Mouse (Mus musculus) layer of hippocampus, postnatal 25 days (tissue): ENCODE data around the gene Kif3b. TPM values are rescaled to one million over a fixed set of nuclear protein-coding genes. Genes with fewer than 3 reads are reported as not detected.
"Not testable (repeated sequence)": the region's sequence is repeated elsewhere in the genome, so short reads cannot be mapped to it uniquely, and the experiment has no call there.

Experiments
- DNase-seq, 2 experiments: peaks; one replicate each; pipeline ENCODE4 v3.0.0; 2022; ENCODE audit warnings: mixed read lengths in 2 of 2, low spot score in 1 of 2; ENCODE audit errors: extremely low spot score in 1 of 2
- total RNA-seq, 2 experiments: library from RNA; stranded (reverse); gene quantifications; 2 replicates each; pipeline ENCODE4 v1.2.3; 2021

The Kif3b gene
- total RNA-seq, 2 experiments from 2014 or later, result 55.1 to 56.1 TPM

DNA sequence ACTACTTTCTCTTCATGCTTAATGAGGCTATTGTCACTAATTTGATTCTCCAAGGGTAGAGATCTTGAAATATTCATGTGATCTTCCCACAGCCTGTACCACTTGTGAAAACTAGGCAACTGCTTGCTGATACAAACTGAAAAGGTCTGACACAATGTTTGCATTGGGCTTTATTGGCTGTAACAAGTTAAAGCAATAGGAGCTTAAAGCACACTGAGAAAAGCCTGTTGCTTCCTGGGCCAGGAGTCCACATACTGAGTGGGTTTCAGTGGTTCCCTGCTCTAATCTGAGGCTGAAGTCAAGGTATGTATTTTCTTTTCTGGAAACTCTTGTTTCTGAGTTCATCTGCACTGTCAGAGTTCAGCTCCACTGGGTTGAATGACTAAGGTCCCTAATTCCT lies 52.0 kb downstream of the Kif3b start:
- DNase-seq, result no peak

DNA sequence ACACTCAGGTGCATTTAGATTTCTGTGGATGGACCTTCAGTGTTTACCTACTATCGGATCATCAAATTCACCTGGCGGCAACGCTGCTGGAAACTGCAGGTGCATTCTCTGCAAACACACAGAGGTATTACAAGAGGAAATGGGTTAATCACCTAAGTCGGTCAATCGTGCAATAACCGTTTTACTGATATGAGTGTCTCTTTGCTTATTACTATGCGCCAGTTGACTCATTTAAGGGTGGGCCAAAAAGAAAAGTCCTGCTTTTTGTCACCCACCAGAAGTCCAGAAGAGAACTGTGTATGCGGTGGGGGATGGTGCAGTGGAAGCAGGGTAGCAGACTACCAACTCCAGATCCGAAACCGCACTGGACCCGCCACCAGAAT lies 53.8 kb downstream of the Kif3b start:
- DNase-seq, result peak in 1 of 2 experiments; percentile 17

DNA sequence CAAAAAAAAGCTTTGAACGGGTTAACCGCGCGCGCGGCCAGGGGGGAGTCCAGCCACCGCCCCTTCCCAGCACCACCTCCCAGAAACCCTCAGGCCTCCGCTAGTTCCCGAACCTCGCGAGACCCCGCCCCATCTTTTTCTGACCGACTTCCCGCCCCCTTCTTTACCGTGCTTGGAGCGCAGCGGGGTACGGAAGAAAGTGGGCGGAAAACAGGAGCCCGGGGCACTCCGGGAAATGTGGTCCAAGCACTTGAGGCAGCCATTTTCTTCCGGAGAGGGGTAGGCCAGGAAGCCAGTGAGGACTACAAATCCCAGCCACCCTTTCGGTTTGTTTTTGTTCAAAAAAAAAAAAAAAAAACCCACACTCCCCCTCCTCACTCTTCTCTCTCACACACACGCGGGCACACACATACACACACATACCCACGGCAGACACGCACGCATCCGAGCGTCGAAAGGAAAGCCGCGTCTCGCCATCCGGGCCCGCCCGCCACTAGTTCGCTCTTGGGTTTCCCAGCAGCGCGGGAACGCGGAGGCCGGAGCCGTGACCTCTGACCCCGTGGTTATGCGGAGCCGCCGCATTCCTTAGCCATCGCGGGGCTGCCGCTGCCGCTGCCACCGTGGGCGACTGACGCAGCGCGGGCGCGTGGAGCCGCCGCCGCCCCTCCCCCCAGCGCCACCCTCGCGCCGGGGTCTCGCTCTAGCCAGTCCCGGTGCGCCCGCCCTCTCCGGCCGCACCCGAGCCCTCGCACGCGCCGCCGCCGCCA lies 54.4 kb downstream of the Kif3b start, which contains the start of gene Asxl1:
TSS of gene Asxl1 (plus strand) at position 376 of the 767 bp plus-strand sequence.
- DNase-seq, result peak; percentile 80 to 88

DNA sequence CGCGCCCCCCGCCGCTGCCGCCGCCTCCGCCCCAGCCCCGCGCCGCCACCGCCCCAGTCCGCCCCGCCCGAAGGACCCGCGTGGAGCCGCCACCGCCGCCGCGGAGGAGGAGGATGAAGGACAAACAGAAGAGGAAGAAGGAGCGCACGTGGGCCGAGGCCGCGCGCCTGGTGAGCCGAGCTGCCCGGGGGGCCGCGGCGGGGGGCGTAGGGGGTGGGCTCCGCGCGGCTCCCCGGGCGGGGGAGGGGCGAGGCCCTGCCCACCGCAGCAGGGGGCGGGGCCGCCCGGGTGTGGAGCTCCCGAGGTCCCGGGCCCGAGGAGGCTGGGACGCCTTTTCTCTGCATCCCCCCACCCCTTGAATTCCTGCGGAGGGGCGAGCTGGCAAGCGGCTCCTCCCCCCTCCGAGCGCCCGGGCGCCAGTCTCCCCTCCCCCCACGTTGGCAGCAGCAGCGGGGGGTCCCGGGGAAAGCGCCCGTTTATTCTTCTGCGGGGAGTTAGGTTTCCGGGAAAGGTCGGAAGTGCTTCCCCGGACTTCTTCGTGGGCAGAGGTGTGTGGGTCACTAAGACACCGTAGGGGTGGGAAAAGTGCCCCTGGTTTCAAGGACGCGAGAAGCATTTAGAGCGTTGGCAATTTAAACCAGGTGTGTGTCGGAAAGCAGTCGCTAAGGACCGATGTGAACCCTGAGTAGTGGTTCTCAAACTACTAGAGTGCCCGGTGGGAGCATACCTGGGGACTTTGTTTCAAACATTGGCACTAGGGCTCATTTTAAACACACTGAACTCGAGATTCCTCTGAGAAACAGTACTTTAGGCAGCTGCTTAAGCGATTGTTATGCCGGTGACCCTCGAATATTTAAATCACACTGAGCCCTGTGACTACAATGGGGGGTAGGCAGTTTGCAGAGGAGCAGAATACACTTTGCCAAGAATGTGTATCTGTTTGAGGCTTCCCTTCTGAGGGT lies 55.3 kb downstream of the Kif3b start:
- DNase-seq, result no peak

DNA sequence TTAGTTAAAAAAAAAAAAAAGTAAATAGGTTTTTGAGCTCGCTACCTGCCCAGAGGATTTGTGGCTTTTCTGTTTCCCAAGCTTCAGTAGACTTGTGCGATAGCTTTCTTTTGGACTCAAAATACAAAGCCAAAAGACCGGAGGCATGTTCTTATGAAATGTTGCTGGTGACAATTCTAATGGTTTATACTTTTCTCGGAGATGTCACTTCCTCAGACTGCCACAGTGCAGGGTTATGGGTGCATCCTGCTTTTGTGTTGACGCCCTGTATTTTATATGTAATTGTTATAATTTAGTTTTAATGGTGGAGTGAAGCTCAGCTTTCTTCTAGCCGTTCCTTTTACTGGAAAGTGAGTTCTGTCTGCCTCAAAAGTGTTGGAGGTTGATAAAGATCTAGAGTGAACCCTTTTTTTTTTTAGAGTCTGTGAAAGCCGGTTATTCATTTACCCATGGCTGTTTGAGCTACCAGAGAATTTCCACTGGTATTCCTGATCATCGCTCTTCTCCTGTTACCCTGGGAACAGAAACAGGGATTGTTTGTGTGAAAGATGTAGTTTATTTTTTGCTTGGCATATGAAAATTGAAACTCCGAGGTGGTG lies 56.1 kb downstream of the Kif3b start:
- DNase-seq, result no peak

DNA sequence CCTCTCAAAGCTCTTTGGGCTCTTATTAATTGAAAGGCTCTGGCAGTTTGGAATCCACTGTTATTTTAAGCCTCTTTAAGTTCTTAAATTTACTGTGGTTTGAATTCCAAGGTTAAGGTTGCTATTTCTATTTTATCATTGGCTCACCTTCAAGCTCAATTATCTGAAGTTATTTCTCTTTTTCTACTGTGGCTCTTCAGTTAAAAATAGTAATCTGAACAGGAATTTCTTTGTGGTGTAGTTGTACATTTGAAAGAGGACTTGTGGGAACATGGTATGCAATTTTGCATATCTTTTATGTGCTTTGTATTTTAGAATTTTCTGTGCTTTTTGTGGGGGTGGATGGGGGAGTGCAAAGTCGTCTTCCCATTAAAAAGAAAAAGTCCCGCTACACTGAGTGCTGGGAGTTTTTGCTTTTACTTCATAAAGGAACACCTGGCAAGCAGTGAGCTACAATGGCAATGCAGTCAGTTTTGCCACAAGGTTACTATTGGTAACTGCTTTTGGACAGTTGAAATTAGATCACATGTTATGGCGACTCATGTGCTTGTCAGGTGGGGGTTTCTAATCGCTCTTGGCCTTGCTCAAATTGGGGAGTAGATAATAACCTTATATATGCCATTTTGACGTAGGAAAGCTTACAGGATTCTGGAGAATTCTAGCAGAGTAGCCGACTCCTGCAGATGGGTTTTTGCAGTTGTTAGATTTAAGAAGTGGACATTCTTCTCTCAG lies 57.1 kb downstream of the Kif3b start:
- DNase-seq, result no peak

DNA sequence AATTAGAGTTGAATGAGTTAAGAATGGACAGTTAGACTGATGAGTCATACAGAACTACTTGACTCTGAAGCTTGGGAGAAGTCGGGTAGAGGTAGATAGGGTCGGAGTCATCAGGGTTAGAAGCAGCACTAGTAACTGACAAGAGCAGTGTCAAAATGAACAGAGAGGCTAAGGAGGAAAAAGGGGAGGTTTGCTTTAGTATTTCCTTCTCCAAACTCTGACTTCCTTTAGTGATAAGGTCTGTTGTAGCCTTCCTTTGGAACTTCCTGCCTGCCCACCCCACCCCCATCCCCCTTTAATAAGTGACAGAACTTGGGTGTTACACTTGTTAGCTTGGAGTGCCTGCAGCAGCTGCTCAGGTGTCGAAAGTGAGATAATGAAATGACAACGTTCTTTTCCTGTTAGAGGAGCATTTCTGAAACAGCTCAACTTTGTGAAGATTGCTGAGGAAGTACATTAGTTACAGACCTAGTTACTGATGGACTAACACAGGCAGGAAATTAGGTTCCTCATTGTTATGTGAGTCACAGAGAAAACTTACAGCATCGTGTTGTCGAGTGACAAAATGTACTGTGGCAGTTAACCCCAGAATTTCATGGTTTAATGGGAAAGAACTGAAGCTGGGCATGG lies 59.5 kb downstream of the Kif3b start:
- DNase-seq, result no peak

DNA sequence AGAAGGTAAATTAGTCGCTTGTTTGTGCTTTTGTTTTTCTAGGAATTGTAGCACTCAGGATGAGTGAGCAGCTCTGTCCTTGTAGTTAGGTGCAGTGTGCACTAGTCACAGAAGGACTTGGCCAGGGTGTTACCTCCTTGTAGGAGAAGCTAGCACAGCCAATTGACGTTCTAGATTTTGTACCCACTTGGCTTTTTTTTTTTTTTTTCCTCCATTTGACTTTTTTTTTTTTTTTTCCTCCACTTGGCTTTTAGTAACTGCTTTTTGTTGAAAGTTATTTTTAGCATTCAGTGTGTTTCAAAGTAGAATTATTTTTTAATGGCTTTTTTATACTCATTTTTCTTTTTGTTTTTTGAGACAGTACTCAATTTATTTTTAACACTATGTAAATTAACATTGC lies 63.4 kb downstream of the Kif3b start:
- no peak for DNase-seq

DNA sequence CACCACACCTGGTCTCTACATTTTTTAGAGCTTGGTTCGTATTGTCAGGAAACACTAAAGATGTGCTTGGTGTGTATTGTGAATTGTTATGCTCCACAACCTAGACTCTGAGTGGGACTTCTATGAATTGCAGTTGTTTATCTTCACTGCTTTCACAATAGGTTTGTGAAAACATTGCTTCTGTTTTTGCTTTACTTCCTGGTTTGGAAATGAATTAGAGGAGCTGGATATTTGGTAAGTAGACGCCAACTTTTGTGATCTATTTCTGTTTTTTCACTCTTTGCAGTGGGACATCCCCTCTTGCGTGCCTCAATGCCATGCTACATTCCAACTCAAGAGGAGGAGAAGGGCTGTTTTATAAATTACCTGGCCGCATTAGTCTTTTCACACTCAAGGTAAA lies 65.6 kb downstream of the Kif3b start:
- no peak for DNase-seq

DNA sequence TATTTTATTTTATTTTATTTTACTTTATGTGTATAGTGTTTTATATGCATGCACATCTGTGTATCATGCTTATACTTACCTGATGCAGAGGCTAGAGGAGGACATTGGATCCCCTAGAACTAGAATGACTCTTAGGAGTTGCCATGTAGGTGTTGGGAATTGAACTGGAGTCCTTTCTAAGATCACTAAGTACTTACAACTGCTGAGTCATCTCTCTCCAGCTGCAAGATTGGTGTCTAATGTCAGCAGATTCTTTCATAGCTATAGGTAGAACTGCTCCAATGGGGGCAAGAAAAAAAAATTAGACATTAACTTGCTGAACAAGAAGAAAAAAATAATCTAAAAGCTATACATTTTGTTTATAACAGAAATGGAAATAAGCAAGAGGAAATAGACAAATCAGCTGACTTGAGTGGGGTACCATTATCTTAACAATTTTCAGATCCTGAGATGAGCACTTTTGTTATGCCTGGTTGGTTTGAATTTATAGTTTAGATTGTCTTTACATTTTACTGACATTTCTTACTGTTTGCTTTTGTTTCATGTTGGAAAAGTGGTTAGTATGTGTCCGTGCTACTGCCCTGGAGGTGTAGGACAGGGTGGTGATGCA lies 70.0 kb downstream of the Kif3b start:
- DNase-seq, result no peak

DNA sequence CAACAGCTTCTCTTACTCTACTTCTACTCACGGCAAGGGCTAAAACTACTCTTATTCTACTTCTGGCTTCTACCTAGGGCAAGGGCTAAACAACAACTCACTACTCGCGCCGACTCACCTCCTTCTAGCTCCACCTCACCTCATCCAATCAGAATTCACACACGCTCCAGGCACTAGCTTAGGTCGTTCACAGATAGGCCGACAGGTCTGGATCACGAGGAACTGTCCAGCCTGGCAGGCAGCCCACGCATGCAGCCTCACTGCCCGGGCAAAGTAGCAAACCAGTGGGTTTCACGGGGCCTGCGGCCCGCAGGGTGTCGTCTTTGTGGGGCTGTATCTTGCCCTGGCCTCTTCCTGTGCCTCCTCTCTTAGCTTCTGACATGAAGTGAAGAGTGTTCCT lies 73.3 kb downstream of the Kif3b start:
- DNase-seq, result not testable (repeated sequence)

DNA sequence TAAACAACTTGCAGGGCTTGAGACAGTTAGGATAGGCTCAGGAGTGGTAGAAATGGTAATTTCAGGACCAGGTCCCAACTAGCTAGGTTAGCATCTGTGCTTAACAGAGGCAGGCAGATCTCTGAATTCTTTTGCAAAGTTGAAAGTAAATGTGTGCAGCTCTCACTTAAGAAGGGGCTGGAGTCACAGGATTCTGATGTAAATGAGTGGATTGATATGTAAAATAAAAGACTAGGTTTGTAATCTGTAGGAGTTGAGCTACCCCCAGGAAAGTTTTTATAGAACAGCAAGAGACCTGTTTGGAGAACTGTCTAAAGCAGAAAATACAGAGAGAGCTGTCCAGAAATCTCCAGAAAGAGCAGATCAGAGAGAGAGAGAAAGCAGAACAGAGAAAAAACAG lies 79.7 kb downstream of the Kif3b start:
- no peak for DNase-seq

DNA sequence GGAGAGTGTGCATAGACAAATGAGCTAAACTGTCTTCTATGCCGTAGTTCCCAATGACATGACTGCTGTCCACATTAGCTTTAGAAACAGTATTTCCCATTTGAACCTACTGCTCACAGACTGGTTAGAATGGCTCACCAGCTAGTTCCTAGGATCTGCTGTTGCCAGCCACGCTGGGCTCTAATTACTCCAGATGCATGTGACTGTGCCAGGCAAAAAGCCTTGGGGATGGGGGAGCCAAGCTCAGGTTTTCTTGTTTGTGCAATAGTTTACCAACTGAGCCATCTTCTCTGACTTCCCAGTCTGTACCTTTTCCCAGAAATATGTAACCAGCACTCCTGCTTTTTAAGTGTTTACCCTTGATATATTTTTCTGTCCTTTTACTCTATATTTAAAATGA lies 84.2 kb downstream of the Kif3b start:
- no peak for DNase-seq

DNA sequence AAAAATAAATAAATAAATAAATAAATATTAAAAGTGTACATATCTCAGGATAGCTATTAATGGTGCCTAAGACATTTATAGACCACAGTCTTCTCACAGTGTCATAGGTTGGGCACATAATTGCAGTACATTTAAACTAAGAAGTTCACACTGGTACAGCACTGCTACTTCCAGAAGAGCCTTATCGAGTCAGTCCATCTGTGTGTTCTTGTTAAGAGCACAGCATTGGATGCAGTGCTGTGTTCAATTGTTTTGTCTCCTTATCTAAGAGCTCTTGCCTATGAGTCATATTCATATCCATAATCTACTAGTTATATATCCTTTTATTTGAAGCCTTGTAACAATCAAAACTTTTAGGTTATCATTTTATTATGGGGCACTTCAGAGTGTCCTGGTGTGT lies 89.3 kb downstream of the Kif3b start:
- no peak for DNase-seq

Other genes with a start within 250 kb of the Kif3b start
- gene Ccm2l, start 225.5 kb upstream of the Kif3b start, total RNA-seq, result 1 to 10 TPM; 3.9 to 5.2 TPM
- 1 to 10 TPM; 1.6 to 1.8 TPM for gene Hck, start 182.9 kb upstream of the Kif3b start, total RNA-seq
- 10 to 100 TPM; 88.6 to 97.6 TPM for gene Tm9sf4, start 130.1 kb upstream of the Kif3b start, total RNA-seq
- 10 to 100 TPM; 22.0 to 26.2 TPM for gene Tspyl3, start 66.0 kb upstream of the Kif3b start, total RNA-seq
- 1 to 10 TPM; 4.6 to 5.4 TPM for gene Plagl2, start 50.0 kb upstream of the Kif3b start, total RNA-seq
- gene Pofut1, start 49.9 kb upstream of the Kif3b start, total RNA-seq, result 10 to 100 TPM; 14.3 to 21.1 TPM
- 10 to 100 TPM; 31.6 to 34.0 TPM for gene Asxl1, start 54.4 kb downstream of the Kif3b start, total RNA-seq
- gene 4930404H24Rik, start 201.4 kb downstream of the Kif3b start, total RNA-seq, result not detected
- gene Nol4l, start 238.6 kb downstream of the Kif3b start, total RNA-seq, result 10 to 100 TPM; 42.7 to 48.9 TPM